Mouse (Mus musculus) yolk sac, embryonic 10.5 days (tissue): ENCODE data around the gene Irak3.
"Not testable (repeated sequence)": the region's sequence is repeated elsewhere in the genome, so short reads cannot be mapped to it uniquely, and the experiment has no call there.

Source experiments
- DNase-seq: peaks from one replicate; pipeline ENCODE4 v3.0.0-alpha.2; 2017; ENCODE audit warnings: low spot score

Irak3 gene

GRCm38 (mm10) chr10:120162840-120163239 lies 39.1 kb downstream of the Irak3 start:
- DNase-seq: no peak

GRCm38 (mm10) chr10:120160533-120160932 lies 41.4 kb downstream of the Irak3 start:
- no peak for DNase-seq

GRCm38 (mm10) chr10:120153911-120154310 lies 48.0 kb downstream of the Irak3 start:
- DNase-seq: no peak

GRCm38 (mm10) chr10:120151672-120152071 lies 50.3 kb downstream of the Irak3 start:
- DNase-seq: no peak

GRCm38 (mm10) chr10:120140916-120141516 lies 60.9 kb downstream of the Irak3 start:
- no peak for DNase-seq

GRCm38 (mm10) chr10:120140193-120140592 lies 61.7 kb downstream of the Irak3 start:
- DNase-seq: no peak

GRCm38 (mm10) chr10:120136020-120136562 lies 65.8 kb downstream of the Irak3 start:
- no peak for DNase-seq

GRCm38 (mm10) chr10:120133697-120134096 lies 68.2 kb downstream of the Irak3 start:
- no peak for DNase-seq

GRCm38 (mm10) chr10:120130621-120131020 lies 71.3 kb downstream of the Irak3 start:
- peak; percentile 20 for DNase-seq

- no peak for DNase-seq
Measured at GRCm38 (mm10) chr10:120128601-120129277, 73.2 kb downstream of the Irak3 start.

- no peak for DNase-seq
Measured at GRCm38 (mm10) chr10:120125465-120125857, 76.5 kb downstream of the Irak3 start.

GRCm38 (mm10) chr10:120124801-120125464 lies 77.0 kb downstream of the Irak3 start:
- DNase-seq: peak; percentile 53

- no peak for DNase-seq
Measured at GRCm38 (mm10) chr10:120123721-120124120, 78.2 kb downstream of the Irak3 start.

GRCm38 (mm10) chr10:120115249-120115648 lies 86.7 kb downstream of the Irak3 start:
- DNase-seq: no peak

GRCm38 (mm10) chr10:120114493-120114892 lies 87.4 kb downstream of the Irak3 start:
- no peak for DNase-seq

- no peak for DNase-seq
Measured at GRCm38 (mm10) chr10:120113980-120114379, 88.0 kb downstream of the Irak3 start.

- DNase-seq: not testable (repeated sequence)
Measured at GRCm38 (mm10) chr10:120113482-120113881, 88.4 kb downstream of the Irak3 start.

- DNase-seq: peak; percentile 98
Measured at GRCm38 (mm10) chr10:120112507-120113396, 89.2 kb downstream of the Irak3 start, which contains the start of gene Helb. Gene Helb, minus strand, starts transcription at chr10:120112987.

- no peak for DNase-seq
Measured at GRCm38 (mm10) chr10:120111691-120112319, 90.1 kb downstream of the Irak3 start.

GRCm38 (mm10) chr10:120100806-120101205 lies 101.1 kb downstream of the Irak3 start:
- DNase-seq: no peak

- no peak for DNase-seq
Measured at GRCm38 (mm10) chr10:120097564-120097963, 104.4 kb downstream of the Irak3 start.
